Mouse (Mus musculus): ENCODE measurements around the gene Lgals2.

DNA sequence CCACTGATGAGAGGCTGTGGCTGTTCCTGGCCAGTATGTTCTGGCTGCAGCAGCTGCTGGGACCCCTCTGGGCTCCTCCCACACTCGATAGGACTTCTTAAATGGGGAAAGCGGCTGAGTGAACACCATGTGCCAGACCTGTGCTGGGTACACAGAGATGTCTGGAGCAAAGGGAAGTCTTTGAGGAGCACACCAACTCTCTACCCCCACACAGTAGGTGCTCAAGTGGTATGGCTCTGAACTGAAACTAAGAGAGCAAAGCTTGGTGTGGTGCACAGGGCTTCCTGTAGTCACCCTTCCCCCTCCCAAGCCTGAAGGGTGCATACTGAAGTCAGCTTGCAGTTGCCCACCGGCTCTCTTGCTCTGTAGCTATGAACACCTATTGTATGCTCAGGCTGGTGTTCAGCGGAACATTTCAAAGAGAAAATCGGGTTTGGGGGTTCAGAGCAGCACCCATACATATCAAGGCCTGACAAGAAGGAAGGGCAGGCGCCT is 43.2 kb upstream of the Lgals2 start:
- TF ChIP-seq MYB (IDR thresholded peaks at IDR 0.05; ENCODE audit: low read depth, low read length) (no peak), SIN3A (IDR thresholded peaks at IDR 0.05; ENCODE audit: low read length) (no peak), UBTF (IDR thresholded peaks at IDR 0.05; ENCODE audit: borderline replicate concordance, insufficient read depth, low read depth, low read length) (no peak), JUND (IDR thresholded peaks at IDR 0.05; ENCODE audit: low read depth, low read length) (no peak), CTCF (IDR thresholded peaks at IDR 0.05 in 2 of 3, conservative IDR thresholded peaks at IDR 0.05 in 1 of 3; ENCODE audit: control insufficient read depth in 1 of 3, insufficient read depth in 1 of 3, low read depth in 2 of 3, low read length in 3 of 3, poor library complexity in 1 of 3, severe bottlenecking in 1 of 3) (no peak), HCFC1 (IDR thresholded peaks at IDR 0.05; ENCODE audit: low read depth, low read length) (peak; percentile 24; the same call in 1 of the 2 replicates), MAFK (IDR thresholded peaks at IDR 0.05; ENCODE audit: borderline replicate concordance, low read depth, low read length) (no peak), POLR2A (IDR thresholded peaks at IDR 0.05; ENCODE audit: control insufficient read depth in 1 of 2, insufficient read depth in 1 of 2, low read depth in 1 of 2, low read length in 2 of 2, poor library complexity in 1 of 2) (no peak), GATA1 (IDR thresholded peaks at IDR 0.05; ENCODE audit: low read depth, low read length) (no peak), NELFE (IDR thresholded peaks at IDR 0.05; ENCODE audit: low read depth, low read length) (no peak), EP300 (IDR thresholded peaks at IDR 0.05; ENCODE audit: low read depth in 1 of 2, low read length in 2 of 2) (no peak), POLR2AphosphoS2 (IDR thresholded peaks at IDR 0.05; ENCODE audit: low read length) (no peak), MXI1 (IDR thresholded peaks at IDR 0.05; ENCODE audit: low read depth, low read length) (peak; percentile 50; the same call in 1 of the 2 replicates), ZNF384 (IDR thresholded peaks at IDR 0.05; ENCODE audit: low read depth, low read length) (no peak)
